Mouse (Mus musculus) liver, postnatal 0 days (tissue): ENCODE measurements around the gene Dzip3.

Source experiments
- CTCF ChIP-seq: sonication (generic); IDR thresholded peaks from 2 replicates; pipeline ENCODE4 v1.5.1; 2016; ENCODE audit warnings: antibody characterized with exemption, low read depth
- EP300 ChIP-seq: IDR thresholded peaks from 2 replicates; pipeline ENCODE4 v1.6.1; 2016; ENCODE audit warnings: antibody characterized with exemption, low read depth, mild to moderate bottlenecking

DNA sequence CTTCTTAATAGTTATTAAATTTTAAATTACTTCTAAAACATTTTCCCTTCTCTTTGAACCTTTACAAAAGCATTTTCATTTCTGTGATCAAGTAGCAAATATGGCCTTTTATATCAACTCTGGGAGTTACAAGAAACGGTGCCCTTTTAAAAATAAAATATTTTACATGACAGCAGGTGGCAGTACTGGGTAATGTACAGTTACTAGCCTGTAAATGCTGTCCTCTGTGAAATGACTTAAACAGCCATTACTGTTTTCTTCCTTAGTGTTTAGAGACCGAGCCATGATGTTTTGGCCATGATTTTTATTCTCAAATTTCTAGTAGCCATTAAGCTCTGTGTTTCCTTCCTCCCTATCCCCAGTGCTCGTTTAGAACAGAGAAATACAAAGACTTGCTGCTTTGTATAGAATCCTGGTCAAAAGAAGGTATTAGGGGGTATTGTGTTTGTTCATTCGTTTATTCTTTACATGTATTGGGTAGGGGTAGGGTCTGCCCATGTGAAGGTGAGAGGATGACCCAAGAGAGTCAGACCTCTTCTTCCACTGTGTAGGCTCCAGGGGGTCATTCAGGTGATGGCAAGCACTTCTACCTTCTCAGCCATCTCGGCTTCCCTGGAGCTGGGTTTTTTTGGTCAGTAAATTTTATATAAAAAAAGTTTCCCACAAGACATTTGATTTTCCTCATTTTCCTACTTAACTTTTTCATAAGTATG is 22.8 kb upstream of the Dzip3 start:
- TF ChIP-seq EP300 (no peak), CTCF (peak; percentile 31; the same call in 1 of the 2 replicates)
